Mouse (Mus musculus) erythroblast, embryonic 14.5 days (primary cell): ENCODE results near the gene Tubg1. TPM values are rescaled to one million over a fixed set of nuclear protein-coding genes. Genes with fewer than 3 reads are reported as not detected.

Source experiments
- H3K27me3 ChIP-seq: 2 replicates; pipeline ENCODE4 v1.6.1; 2012; ENCODE audit warnings: inconsistent platforms; ENCODE audit not compliant: control insufficient read depth
- H3K36me3 ChIP-seq: 2 replicates; pipeline ENCODE4 v1.6.1; 2012; ENCODE audit warnings: mild to moderate bottlenecking, inconsistent platforms; ENCODE audit not compliant: control insufficient read depth
- H3K4me1 ChIP-seq: 2 replicates; pipeline ENCODE4 v1.6.1; 2012; ENCODE audit warnings: inconsistent platforms; ENCODE audit not compliant: control insufficient read depth
- H3K4me3 ChIP-seq: replicated peaks from 2 replicates; pipeline ENCODE3; 2012; ENCODE audit warnings: moderate library complexity, mild to moderate bottlenecking, inconsistent platforms
- H3K9me3 ChIP-seq: 2 replicates; pipeline ENCODE4 v1.6.1; 2012; ENCODE audit warnings: low read length, inconsistent platforms, mixed read lengths; ENCODE audit not compliant: control insufficient read depth
- GATA1 ChIP-seq: IDR thresholded peaks from 2 replicates; pipeline ENCODE4 v1.6.1; 2012; ENCODE audit warnings: low read length, inconsistent platforms, mixed read lengths
- TAL1 ChIP-seq: IDR thresholded peaks from 3 replicates; pipeline ENCODE4 v1.6.1; 2012; ENCODE audit warnings: low read length, inconsistent platforms, mixed read lengths
- polyA plus RNA-seq: library from polyadenylated mRNA; stranded (reverse); fragments of >175 nt; gene quantifications from 2 replicates; pipeline ENCODE4 v1.2.3, GENCODE M21; 2012

Tubg1 gene
- polyA plus RNA-seq, 1 experiment = 22.0 TPM

GRCm38 (mm10) chr11:101164677-101165580 is 45.2 kb downstream of the Tubg1 start:
- H3K4me1 ChIP-seq = peaks cover 12% of the 10 kb centered on the region
- no peak for TF ChIP-seq GATA1
- no peak for TF ChIP-seq TAL1
- H3K36me3 ChIP-seq = peaks cover 5% of the 10 kb centered on the region; the same call in 1 of the 2 replicates
- no peak overlapping the region for H3K4me3 ChIP-seq
- peaks cover 2% of the 10 kb centered on the region; the same call in 1 of the 2 replicates for H3K9me3 ChIP-seq
- peaks cover 94% of the 10 kb centered on the region for H3K27me3 ChIP-seq

GRCm38 (mm10) chr11:101166357-101166756 is 46.6 kb downstream of the Tubg1 start:
- H3K36me3 ChIP-seq = peaks cover 5% of the 10 kb centered on the region; the same call in 1 of the 2 replicates
- H3K9me3 ChIP-seq = peaks cover 5% of the 10 kb centered on the region; the same call in 1 of the 2 replicates
- H3K27me3 ChIP-seq = peaks cover 100% of the 10 kb centered on the region
- H3K4me3 ChIP-seq = no peak overlapping the region
- peaks cover 24% of the 10 kb centered on the region for H3K4me1 ChIP-seq
- no peak for TF ChIP-seq GATA1
- TF ChIP-seq TAL1 = no peak

GRCm38 (mm10) chr11:101167211-101167962 is 47.6 kb downstream of the Tubg1 start:
- peaks cover 9% of the 10 kb centered on the region; the same call in 1 of the 2 replicates for H3K9me3 ChIP-seq
- H3K4me1 ChIP-seq = peaks cover 33% of the 10 kb centered on the region
- H3K36me3 ChIP-seq = peaks cover 5% of the 10 kb centered on the region; the same call in 1 of the 2 replicates
- TF ChIP-seq GATA1 = no peak
- peaks cover 100% of the 10 kb centered on the region for H3K27me3 ChIP-seq
- no peak overlapping the region for H3K4me3 ChIP-seq

DNA sequence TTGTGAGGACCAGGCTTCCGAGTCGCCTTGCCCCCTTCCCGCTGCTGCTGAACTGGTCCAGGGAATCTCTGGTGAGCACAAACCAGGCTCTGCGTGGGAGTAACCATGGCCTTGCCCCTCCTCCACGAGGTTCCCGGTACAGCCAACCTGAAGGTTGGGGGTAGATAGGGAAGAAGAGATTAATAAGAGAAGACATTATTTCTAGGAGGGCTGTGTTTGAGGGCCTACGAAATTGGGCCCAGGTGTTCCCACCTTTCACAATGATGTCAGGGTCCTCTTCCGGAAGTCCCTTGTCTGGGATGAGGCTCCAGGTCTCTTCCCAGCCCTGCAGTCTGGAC is 48.2 kb downstream of the Tubg1 start:
- H3K9me3 ChIP-seq = peaks cover 11% of the 10 kb centered on the region; the same call in 1 of the 2 replicates
- H3K27me3 ChIP-seq = peaks cover 100% of the 10 kb centered on the region
- peaks cover 5% of the 10 kb centered on the region; the same call in 1 of the 2 replicates for H3K36me3 ChIP-seq
- TF ChIP-seq TAL1 = no peak
- TF ChIP-seq GATA1 = no peak
- H3K4me3 ChIP-seq = no peak overlapping the region
- H3K4me1 ChIP-seq = peaks cover 33% of the 10 kb centered on the region

DNA sequence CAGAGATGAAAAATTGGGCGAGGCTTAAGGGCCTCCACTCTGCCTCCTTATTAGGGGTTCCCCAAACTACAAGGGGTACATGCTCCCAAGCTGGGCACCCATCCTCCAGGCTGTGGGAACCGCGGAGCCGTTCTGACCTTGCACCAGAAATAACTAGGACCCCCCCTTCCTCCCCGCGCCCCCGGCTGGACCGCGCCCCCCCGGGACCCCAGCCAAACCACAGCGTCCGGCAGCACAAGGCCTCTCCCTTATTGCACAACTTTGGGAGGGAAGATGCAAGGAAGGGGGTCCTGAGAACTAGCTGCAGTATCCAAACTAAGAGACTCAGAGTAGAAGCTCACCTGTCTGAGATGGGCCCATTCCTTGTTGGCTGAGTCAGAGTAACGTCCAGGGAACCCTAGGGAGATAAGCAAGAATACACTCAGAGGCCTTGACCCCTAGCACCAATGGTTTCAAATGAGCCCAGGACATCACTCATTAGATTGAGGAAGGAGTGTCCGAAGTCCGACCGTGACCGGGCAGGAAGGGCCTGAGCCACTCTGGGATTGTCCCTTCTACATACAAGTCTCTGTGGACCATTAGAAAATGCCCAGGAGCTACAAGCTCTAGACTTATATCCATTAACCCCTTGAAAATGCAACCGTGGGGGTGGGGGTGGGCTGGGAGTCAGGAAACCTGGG is 48.7 kb downstream of the Tubg1 start:
- TF ChIP-seq GATA1 = no peak
- no peak for TF ChIP-seq TAL1
- no peak overlapping the region for H3K4me3 ChIP-seq
- H3K9me3 ChIP-seq = peaks cover 10% of the 10 kb centered on the region; the same call in 1 of the 2 replicates
- peaks cover 100% of the 10 kb centered on the region for H3K27me3 ChIP-seq
- H3K36me3 ChIP-seq = peaks cover 5% of the 10 kb centered on the region; the same call in 1 of the 2 replicates
- H3K4me1 ChIP-seq = peaks cover 37% of the 10 kb centered on the region

DNA sequence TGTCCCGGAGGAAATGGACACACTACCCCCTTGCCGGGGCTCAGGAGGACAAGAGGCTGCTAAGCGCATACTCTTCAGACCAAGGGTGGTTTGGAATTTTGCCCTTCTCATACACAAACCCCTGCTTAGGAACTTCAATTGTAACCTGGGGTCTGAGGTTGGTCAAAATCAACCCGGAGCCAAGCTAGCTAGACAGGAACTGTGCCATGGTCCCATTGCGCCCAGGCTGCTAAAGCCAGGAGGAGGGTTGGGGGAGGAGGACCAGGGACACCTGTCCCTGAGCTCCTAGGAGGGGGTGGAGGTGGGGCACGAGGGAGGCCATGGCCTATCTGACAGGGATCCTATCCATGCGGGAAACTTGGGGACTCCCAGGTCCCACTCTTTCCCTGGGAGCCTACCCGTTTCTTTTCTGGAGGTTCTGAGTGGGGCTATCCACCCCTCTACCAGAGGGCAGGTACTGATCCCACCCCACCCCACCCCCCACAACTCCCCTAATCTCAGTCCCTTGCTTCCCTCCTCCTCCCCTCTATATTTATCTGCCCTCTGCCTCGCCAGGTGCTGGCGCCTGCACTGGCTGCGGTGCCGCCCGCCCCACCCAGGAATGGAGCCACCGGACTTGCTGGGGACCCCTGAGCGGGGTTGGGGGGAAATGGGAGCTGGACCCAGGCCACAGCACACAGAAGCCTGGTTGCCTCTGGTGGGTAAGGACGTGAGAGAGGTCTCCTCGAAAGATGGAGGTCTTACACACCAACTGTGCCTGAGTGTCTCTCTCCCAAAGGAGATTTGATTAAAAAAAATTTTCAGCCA is 49.8 kb downstream of the Tubg1 start:
- Histone ChIP-seq H3K4me1 (peaks cover 40% of the 10 kb centered on the region), H3K4me3 (no peak overlapping the region), H3K36me3 (peaks cover 5% of the 10 kb centered on the region; the same call in 1 of the 2 replicates), H3K9me3 (peaks cover 16% of the 10 kb centered on the region; the same call in 1 of the 2 replicates), H3K27me3 (peaks cover 100% of the 10 kb centered on the region)
- no peak for TF ChIP-seq GATA1
- TF ChIP-seq TAL1 = no peak

DNA sequence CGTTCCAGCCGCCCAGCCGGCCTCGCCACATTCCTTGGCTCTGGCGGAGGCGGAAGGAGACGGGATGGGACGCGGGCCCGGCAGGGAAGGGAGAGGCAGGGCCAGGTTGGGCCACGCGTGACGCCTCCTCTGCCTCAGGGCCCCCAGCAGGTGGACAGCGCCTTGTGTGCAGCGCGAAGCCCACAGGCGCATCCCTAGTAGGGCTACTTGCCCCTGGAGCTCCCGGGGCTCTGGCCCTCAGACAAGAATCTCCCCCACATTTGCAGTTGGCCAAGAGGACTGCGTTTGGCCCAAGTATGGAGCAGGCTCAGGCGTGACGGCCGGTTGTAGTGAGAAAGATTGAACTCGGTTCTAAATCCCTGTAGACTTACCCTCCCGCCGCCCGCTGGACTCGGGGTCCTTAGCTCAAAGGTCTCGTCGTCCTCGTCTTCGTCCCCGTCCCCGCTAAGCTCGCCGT is 50.6 kb downstream of the Tubg1 start, which contains the start of gene Cntnap1:
Gene Cntnap1 (plus strand): TSS at position 170 of the 457 bp plus-strand sequence.
- Histone ChIP-seq H3K4me3 (peak within 1 kb of the TSS; percentile 60), H3K27me3 (peaks cover 100% of the 10 kb centered on the region), H3K4me1 (peaks cover 35% of the 10 kb centered on the region), H3K36me3 (peaks cover 5% of the 10 kb centered on the region; the same call in 1 of the 2 replicates), H3K9me3 (peaks cover 16% of the 10 kb centered on the region; the same call in 1 of the 2 replicates)
- TF ChIP-seq GATA1 (no peak), TAL1 (no peak)
